Mouse (Mus musculus): ENCODE data around the gene AA467197.

- TF ChIP-seq CTCF (IDR thresholded peaks at IDR 0.05) (no peak), POLR2A (IDR thresholded peaks at IDR 0.05; ENCODE audit: insufficient read depth, low read depth, low read length) (no peak), EP300 (IDR thresholded peaks at IDR 0.05; ENCODE audit: insufficient read depth, low read depth, low read length) (no peak)
Observed at GRCm38 (mm10) chr2:122683641-122684040, 46.9 kb downstream of the AA467197 start.
